Mouse (Mus musculus): ENCODE results near the gene Traf7. TPM values are rescaled to one million over a fixed set of nuclear protein-coding genes. Genes with fewer than 3 reads are reported as not detected.

Traf7 gene
- total RNA-seq, 2 experiments from 2014 or later: 75.1 to 77.7 TPM

- no peak for DNase-seq (ENCODE audit: low spot score in 2 of 2)
- intact Hi-C loops (cut with DNase I): no loop called here
Observed at GRCm38 (mm10) chr17:24520450-24520849, 7.3 kb downstream of the Traf7 start.

- intact Hi-C loops (cut with DNase I): no loop called here
- no peak for DNase-seq (ENCODE audit: low spot score in 2 of 2)
Observed at GRCm38 (mm10) chr17:24514270-24515257, 13.2 kb downstream of the Traf7 start.

GRCm38 (mm10) chr17:24513609-24514008, 14.1 kb downstream of the Traf7 start:
- intact Hi-C loops (cut with DNase I): loop anchor here (2.0 kb wide), 1 partner anchor 35 kb away; the partner anchor contains the start of gene Mlst8
- DNase-seq (ENCODE audit: low spot score in 2 of 2): peak; percentile 74 to 80

GRCm38 (mm10) chr17:24507806-24508460, 19.8 kb downstream of the Traf7 start:
- DNase-seq (ENCODE audit: low spot score in 2 of 2): no peak
- intact Hi-C loops (cut with DNase I): loop anchor here (2.0 kb wide), 1 partner anchor 37 kb away; the partner anchor contains the start of genes E4f1 and Pgp

GRCm38 (mm10) chr17:24507129-24507664, 20.5 kb downstream of the Traf7 start:
- intact Hi-C loops (cut with DNase I): loop anchor here (2.0 kb wide), 1 partner anchor 36 kb away; the partner anchor contains the start of genes E4f1 and Pgp
- DNase-seq (ENCODE audit: low spot score in 2 of 2): no peak

GRCm38 (mm10) chr17:24506332-24507070, 21.2 kb downstream of the Traf7 start:
- peak; percentile 67 to 82 for DNase-seq (ENCODE audit: low spot score in 2 of 2)
- intact Hi-C loops (cut with DNase I): loop anchor here (2.0 kb wide), 1 partner anchor 36 kb away; the partner anchor contains the start of genes E4f1 and Pgp

- intact Hi-C loops (cut with DNase I): no loop called here
Observed at GRCm38 (mm10) chr17:24505286-24505955, 22.3 kb downstream of the Traf7 start.

GRCm38 (mm10) chr17:24504085-24504484, 23.7 kb downstream of the Traf7 start:
- no peak for DNase-seq (ENCODE audit: low spot score in 2 of 2)
- intact Hi-C loops (cut with DNase I): no loop called here

More at GRCm38 (mm10) chr17:24505286-24505955, 22.3 kb downstream of the Traf7 start:
- no peak for DNase-seq (ENCODE audit: low spot score in 2 of 2)

GRCm38 (mm10) chr17:24502208-24502607, 25.5 kb downstream of the Traf7 start:
- DNase-seq (ENCODE audit: low spot score in 2 of 2): no peak
- intact Hi-C loops (cut with DNase I): no loop called here

- intact Hi-C loops (cut with DNase I): no loop called here
- no peak for DNase-seq (ENCODE audit: low spot score in 2 of 2)
Observed at GRCm38 (mm10) chr17:24496026-24496425, 31.7 kb downstream of the Traf7 start.

- intact Hi-C loops (cut with DNase I): no loop called here
- DNase-seq (ENCODE audit: low spot score in 2 of 2): peak in 1 of 2 experiments; percentile 89
Observed at GRCm38 (mm10) chr17:24495443-24495842, 32.3 kb downstream of the Traf7 start.

- intact Hi-C loops (cut with DNase I): no loop called here
Observed at GRCm38 (mm10) chr17:24494627-24495335, 33.0 kb downstream of the Traf7 start.

GRCm38 (mm10) chr17:24490399-24490798, 37.3 kb downstream of the Traf7 start:
- intact Hi-C loops (cut with DNase I): no loop called here
- peak in 1 of 2 experiments; percentile 66 for DNase-seq (ENCODE audit: low spot score in 2 of 2)

More at GRCm38 (mm10) chr17:24494627-24495335, 33.0 kb downstream of the Traf7 start:
- DNase-seq (ENCODE audit: low spot score in 2 of 2): peak in 1 of 2 experiments; percentile 68

- no peak for DNase-seq (ENCODE audit: low spot score in 2 of 2)
- intact Hi-C loops (cut with DNase I): no loop called here
Observed at GRCm38 (mm10) chr17:24489265-24490030, 38.3 kb downstream of the Traf7 start.

GRCm38 (mm10) chr17:24488662-24489264, 39.0 kb downstream of the Traf7 start:
- intact Hi-C loops (cut with DNase I): no loop called here
- peak in 1 of 2 experiments; percentile 49 for DNase-seq (ENCODE audit: low spot score in 2 of 2)

- DNase-seq (ENCODE audit: low spot score in 2 of 2): peak in 1 of 2 experiments; percentile 83
- intact Hi-C loops (cut with DNase I): no loop called here
Observed at GRCm38 (mm10) chr17:24488186-24488661, 39.5 kb downstream of the Traf7 start, which contains the start of gene Caskin1. Gene Caskin1, plus strand, starts transcription at chr17:24488601.
